Mouse (Mus musculus): ENCODE results near the gene Inppl1.

DNA sequence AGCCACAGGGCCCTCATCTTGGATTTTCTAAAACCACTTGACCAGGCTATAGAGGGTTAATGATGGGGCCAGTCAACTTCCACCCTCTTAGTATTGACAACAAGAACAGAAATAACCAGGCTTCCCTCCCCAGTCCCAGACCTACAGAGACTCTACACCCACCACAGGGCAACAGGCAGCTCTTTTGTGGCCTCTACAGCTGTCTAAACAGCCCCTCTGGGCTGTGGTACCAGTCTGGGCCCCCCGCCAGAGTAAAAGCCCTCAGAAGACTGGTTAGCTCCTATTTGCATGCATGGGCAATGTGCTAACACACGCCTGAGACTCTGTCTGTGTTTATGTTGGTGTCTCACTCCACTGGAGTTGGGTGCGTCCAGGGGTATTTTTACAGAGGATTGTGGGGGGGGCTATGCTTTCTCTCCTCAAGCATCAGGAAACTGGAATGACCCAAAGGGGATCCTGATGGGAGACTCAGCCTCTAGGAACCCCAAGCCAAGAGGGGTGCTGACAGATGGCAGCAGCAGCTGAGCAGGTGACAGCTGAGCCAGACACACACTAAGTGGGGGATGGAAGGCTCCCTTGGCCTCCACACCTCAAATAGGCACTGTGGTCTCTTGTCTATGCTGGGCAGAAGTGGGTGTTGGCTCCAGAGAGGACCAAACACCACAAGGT, 4.0 kb downstream of the Inppl1 start:
- TF ChIP-seq CTCF (IDR thresholded peaks at IDR 0.05; ENCODE audit: insufficient read depth, low read depth, low read length): no peak
- TF ChIP-seq POLR2A (IDR thresholded peaks at IDR 0.05; ENCODE audit: insufficient read depth, low read depth, low read length): no peak

All from olfactory bulb, adult 2 months (tissue).